Mouse (Mus musculus): Measurements from ENCODE around the gene Nipal1. TPM values are rescaled to one million over a fixed set of nuclear protein-coding genes. Genes with fewer than 3 reads are reported as not detected.

The Nipal1 gene
- total RNA-seq (2023), result not detected in 2 replicates

GRCm38 (mm10) chr5:72647418-72647907 lies at the start of gene Nipal1:
Gene Nipal1 (plus strand): TSS chr5:72647795.

DNA sequence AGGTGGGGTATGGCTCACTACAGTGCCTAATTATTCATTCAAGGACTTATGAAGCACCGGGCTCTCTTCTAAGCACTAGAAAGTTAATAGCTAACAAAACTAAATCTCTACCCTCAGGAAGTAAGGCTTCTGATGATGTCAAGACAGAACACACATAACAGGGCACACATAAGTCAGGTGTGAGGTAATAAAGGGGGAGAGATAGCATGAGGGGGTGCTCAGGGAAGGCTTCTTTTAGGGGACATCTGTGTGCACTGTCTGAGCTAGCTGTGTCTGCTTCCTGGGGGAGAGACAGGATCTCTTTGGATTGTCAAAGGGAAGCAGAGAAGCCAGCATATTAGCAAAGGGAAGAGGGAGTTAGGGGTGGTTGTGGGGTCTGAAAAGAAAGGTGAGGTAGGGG lies 3.4 kb upstream of the Nipal1 start, which contains the start of gene Cnga1:
Cnga1 (minus strand) TSS at position 101 of the 400 bp plus-strand sequence.

Other genes with a start within 250 kb of the Nipal1 start
- not detected in 2 replicates for gene Corin, start 143.3 kb upstream of the Nipal1 start, total RNA-seq (2023)
- gene Nfxl1, start 88.1 kb upstream of the Nipal1 start, total RNA-seq (2023), result 9.3 and 11.7 TPM in 2 replicates
- not detected in 2 replicates for gene Zar1, start 66.5 kb upstream of the Nipal1 start, total RNA-seq (2023)
- gene Gm5868, start 60.2 kb upstream of the Nipal1 start, total RNA-seq (2023), result not detected in 2 replicates
- not detected in 2 replicates for gene Cnga1, start 3.5 kb upstream of the Nipal1 start, total RNA-seq (2023)
- 0.20 and 1.1 TPM in 2 replicates for gene Txk, start 105.0 kb downstream of the Nipal1 start, total RNA-seq (2023)
- gene Tec, start 220.7 kb downstream of the Nipal1 start, total RNA-seq (2023), result 28.8 and 30.1 TPM in 2 replicates